Mouse (Mus musculus) heart, embryonic 16.5 days (tissue): ENCODE data around the gene Slc25a10. TPM values are rescaled to one million over a fixed set of nuclear protein-coding genes. Genes with fewer than 3 reads are reported as not detected.

ENCODE experiments used
- ATAC-seq: fragments of 200-750 bp; cut with Nextera tagmentation; replicated peaks from 2 replicates; pipeline ENCODE4 v1.8.0; 2017; ENCODE audit warnings: moderate number of reproducible peaks; ENCODE audit not compliant: insufficient read depth, low FRiP score; ENCODE audit errors: extremely low read depth
- H3K27ac ChIP-seq: fragments of 300-500 bp; sonication (generic); 2 replicates; pipeline ENCODE4 v1.5.1; 2014; ENCODE audit warnings: mild to moderate bottlenecking, low read length, control low read depth, moderate library complexity
- H3K27me3 ChIP-seq: fragments of 300-500 bp; sonication (generic); 2 replicates; pipeline ENCODE4 v1.6.1; 2014; ENCODE audit warnings: low read length, mixed read lengths; ENCODE audit not compliant: control insufficient read depth, insufficient read depth
- H3K36me3 ChIP-seq: fragments of 300-500 bp; sonication (generic); 2 replicates; pipeline ENCODE4 v1.6.1; 2014; ENCODE audit not compliant: control insufficient read depth, insufficient read depth
- H3K4me1 ChIP-seq: fragments of 300-500 bp; sonication (generic); 2 replicates; pipeline ENCODE4 v1.6.1; 2014; ENCODE audit warnings: low read length, mixed read lengths; ENCODE audit not compliant: control insufficient read depth, insufficient read depth
- H3K4me2 ChIP-seq: fragments of 300-500 bp; sonication (generic); 2 replicates; pipeline ENCODE4 v1.6.1; 2014; ENCODE audit warnings: low read depth, mild to moderate bottlenecking, control low read depth, low read length
- H3K4me3 ChIP-seq: fragments of 300-500 bp; sonication (generic); 2 replicates; pipeline ENCODE4 v1.5.1; 2014; ENCODE audit warnings: mild to moderate bottlenecking, control low read depth, low read length
- H3K9ac ChIP-seq: fragments of 300-500 bp; sonication (generic); 2 replicates; pipeline ENCODE4 v1.6.1; 2014; ENCODE audit warnings: low read length, control low read depth
- H3K9me3 ChIP-seq: fragments of 300-500 bp; sonication (generic); replicated peaks from 2 replicates; pipeline ENCODE4 v1.6.1; 2016; ENCODE audit warnings: low read length; ENCODE audit not compliant: control insufficient read depth
- WGBS: fragments of 180-500 bp; shearing (Covaris S2); extraction: QIAGEN DNeasy Blood & Tissue Kit; methylation state at CpG from one replicate; pipeline ENCODE4 v1.1.7; 2014; 5-methylcytosine and 5-hydroxymethylcytosine counted together
- polyA plus RNA-seq: library from polyadenylated mRNA; unstranded; fragments of >200 nt; fragmentation: Nextera tagmentation; extraction: Ambion mirVana; gene quantifications from 2 replicates; pipeline ENCODE4 v1.2.1, GENCODE M21; 2015

Slc25a10 gene
- polyA plus RNA-seq, 1 experiment from 2014 or later = 39.6 TPM

DNA sequence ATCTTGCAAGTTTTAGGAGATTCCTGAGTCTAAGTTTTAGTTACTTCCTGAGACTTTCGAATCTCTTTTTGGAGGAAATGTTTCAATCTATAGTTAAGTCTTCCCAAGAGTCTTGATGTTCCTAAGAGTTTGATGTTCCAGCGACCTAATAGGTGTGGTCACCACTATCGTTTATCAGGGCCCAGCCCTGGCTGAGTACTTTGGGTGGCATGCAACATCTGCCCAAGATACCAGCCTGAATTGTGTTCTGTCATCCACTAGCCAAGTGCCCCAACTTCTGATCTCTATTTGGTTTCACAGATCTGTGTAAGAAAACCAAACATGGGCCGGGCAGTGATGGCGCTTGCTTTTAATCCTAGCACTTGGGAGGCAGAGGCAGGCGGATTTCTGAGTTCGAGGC lies 36.2 kb upstream of the Slc25a10 start:
- H3K36me3 ChIP-seq = peaks cover 2% of the 10 kb centered on the region; the same call in 1 of the 2 replicates
- H3K4me2 ChIP-seq = no peak overlapping the region
- H3K27me3 ChIP-seq = no peaks in the 10 kb centered on the region
- H3K9ac ChIP-seq = no peak overlapping the region
- no peak overlapping the region for H3K27ac ChIP-seq
- H3K4me3 ChIP-seq = no peak overlapping the region
- no peaks in the 10 kb centered on the region for H3K9me3 ChIP-seq
- H3K4me1 ChIP-seq = peaks cover 12% of the 10 kb centered on the region
- WGBS = 92% methylated on average over 7 of the region's 7 CpGs
- no peak for ATAC-seq

DNA sequence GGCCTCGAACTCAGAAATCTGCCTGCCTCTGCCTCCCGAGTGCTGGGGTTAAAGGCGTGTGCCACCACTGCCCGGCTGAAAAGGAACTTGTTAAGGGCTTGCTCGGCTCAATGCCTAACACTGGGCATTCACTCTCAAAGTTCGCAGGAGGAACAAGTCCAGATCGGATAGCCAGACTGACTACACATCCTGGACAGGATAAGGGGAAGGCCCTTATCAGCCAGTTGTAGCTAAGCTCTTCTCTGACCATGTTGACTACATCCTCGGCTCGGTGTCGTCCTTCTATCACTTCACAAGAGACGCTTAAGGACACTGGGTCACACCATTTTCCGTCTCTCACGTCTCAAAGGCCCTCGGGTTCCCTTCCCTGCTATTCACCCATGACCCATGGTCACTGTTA lies 34.3 kb upstream of the Slc25a10 start:
- Histone ChIP-seq H3K36me3 (peaks cover 15% of the 10 kb centered on the region), H3K4me1 (peaks cover 12% of the 10 kb centered on the region), H3K9me3 (no peaks in the 10 kb centered on the region), H3K9ac (peak overlapping the region; percentile 99), H3K27me3 (no peaks in the 10 kb centered on the region), H3K27ac (peak overlapping the region; percentile 96), H3K4me2 (peak overlapping the region; percentile 97), H3K4me3 (peak overlapping the region; percentile 95)
- WGBS = 16% methylated on average over 14 of the region's 14 CpGs
- ATAC-seq = peak; percentile 5; the same call in 1 of the 2 replicates

DNA sequence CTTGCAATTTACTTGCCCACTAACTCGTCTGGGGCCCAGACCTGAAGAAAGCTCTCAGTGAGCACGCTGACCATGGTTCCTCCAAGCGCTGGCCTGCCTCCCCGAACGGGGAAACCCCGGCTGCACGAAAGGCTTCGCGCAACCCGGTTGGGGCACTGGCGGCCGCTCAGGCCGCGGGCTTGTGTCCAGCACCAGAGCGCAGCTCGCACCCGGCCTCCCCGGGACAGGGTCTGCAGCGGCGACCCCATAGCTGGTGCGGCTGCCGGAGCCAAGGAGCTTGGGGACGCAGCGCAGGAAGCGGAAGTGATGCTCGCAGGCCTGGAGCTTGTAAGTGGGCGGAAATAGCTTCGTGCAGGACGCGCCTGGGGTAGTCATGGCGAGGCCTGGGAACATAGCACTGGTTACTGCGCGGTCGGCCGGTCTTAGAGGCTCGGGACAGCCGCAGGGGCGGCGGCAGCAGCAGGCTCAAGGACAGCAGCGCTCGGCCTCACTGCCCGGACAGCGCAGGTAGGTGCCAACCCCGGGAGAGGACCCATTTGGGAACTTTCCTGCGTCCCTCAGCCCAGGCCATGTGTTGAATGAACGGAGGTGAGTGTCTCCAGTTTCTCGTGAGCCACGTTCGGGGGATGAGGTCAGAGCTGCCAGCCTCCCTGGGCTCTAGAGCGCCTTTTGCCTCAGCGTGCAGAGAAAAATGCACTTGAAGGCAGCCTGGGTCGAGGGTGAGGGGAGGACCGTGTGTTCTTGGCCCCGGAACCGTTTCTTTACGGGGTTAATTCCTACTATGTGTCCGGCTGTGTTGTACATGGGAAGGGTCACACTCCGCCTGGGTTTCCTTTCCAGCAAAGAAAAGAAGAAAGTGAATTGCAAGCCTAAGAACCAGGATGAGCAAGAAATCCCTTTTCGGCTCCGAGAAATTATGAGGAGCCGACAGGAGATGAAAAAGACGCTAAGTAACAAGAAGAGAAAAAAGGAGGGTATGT lies 33.6 kb upstream of the Slc25a10 start, which contains the start of the genes Oxld1 and Ccdc137:
TSS of gene Oxld1 (minus strand) at position 297 of the 980 bp plus-strand sequence.
TSS of gene Ccdc137 (plus strand) at position 344 of the 980 bp plus-strand sequence.
- Histone ChIP-seq H3K9ac (peak within 1 kb of the TSS; percentile 99), H3K27ac (peak within 1 kb of the TSS; percentile 96), H3K9me3 (no peaks in the 10 kb centered on the region), H3K27me3 (no peaks in the 10 kb centered on the region), H3K4me2 (peak within 1 kb of the TSS; percentile 97), H3K4me1 (peaks cover 12% of the 10 kb centered on the region), H3K36me3 (peaks cover 15% of the 10 kb centered on the region), H3K4me3 (peak within 1 kb of the TSS; percentile 95)
- peak; percentile 92 for ATAC-seq
- 2% methylated on average over 62 of the region's 62 CpGs for WGBS

DNA sequence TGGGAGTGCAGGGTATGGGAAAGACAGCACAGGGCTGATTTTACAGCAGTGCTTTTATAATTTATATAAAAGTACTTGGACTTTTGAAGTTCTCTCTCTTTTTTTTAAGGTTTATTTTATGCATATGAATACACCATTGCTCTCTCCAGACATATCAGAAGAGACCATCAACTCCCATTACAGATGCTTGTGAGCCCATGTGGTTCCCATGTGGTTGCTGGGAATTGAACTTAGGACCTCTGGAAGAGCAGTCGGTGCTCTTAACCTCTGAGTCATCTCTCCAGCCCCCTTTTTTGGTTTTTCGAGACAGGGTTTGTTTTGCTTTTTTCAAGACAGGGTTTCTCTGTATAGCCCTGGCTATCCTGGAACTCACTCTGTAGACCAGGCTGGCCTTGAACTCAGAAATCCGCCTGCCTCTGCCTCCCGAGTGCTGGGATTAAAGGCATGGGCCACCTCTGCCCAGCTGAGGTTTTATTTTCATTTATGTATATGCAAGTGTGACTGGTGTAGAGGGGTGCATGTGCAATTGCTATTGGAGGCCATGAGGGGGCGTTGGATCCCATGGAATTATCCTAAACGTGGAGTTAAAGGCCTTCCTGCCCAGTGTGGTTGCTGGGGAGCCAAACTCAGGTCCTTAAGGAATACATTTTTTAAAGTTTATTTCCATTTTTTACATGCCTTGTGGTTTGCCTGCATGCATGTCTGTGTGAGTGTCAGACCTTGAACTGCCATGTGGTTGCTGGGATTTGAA lies 32.6 kb upstream of the Slc25a10 start:
- Histone ChIP-seq H3K27me3 (no peaks in the 10 kb centered on the region), H3K9ac (peak overlapping the region; percentile 99), H3K27ac (no peak overlapping the region; the same call in 1 of the 2 replicates), H3K4me1 (peaks cover 12% of the 10 kb centered on the region), H3K4me2 (peak overlapping the region; percentile 97), H3K36me3 (peaks cover 15% of the 10 kb centered on the region), H3K4me3 (peak overlapping the region; percentile 95), H3K9me3 (no peaks in the 10 kb centered on the region)
- WGBS = 68% methylated on average over 6 of the region's 6 CpGs
- ATAC-seq = no peak

DNA sequence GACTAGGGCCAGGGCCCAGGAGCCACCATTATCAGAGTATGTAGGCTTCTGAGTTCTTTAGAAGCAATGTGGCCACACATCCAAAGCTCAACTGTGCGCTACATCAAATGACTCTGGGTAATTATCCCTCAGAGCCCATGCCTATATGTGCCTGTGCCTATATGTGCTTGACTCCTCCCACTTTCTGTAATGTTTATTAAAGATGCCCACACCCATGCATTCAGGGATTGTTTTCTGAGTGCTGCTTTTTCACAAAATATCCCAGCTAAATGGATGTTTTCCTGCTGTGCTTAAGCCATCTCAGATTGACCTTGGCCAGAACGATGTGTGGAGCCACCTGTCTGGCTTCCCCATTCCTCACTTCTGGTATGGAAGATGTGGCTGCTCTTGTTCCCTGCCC lies 28.1 kb upstream of the Slc25a10 start:
- Histone ChIP-seq H3K27me3 (no peaks in the 10 kb centered on the region), H3K4me1 (peaks cover 24% of the 10 kb centered on the region), H3K9me3 (no peaks in the 10 kb centered on the region), H3K27ac (no peak overlapping the region), H3K36me3 (peaks cover 18% of the 10 kb centered on the region), H3K4me2 (no peak overlapping the region), H3K4me3 (no peak overlapping the region), H3K9ac (no peak overlapping the region)
- ATAC-seq = no peak
- 87% methylated on average over 2 of the region's 2 CpGs for WGBS

DNA sequence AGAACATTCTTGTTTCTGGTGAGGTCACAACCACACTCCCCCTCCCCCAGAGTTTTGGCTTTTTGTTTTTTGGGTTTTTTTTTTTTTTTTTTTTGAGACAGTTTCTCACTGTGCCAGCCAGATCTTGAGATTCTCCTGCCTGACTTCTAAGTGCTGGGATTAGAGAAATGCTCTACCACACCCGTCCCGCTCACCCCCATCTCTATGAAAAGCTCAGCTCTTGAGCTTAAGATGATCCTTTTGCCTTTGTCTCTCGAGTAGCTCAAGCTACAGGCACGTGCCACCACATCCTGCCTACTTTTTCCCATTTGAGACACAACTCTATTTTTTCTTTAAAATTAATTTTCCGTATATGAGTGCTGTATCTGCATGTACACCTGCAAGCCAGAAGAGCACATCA lies 27.3 kb upstream of the Slc25a10 start:
- ATAC-seq = no peak
- Histone ChIP-seq H3K27ac (no peak overlapping the region), H3K4me1 (peaks cover 20% of the 10 kb centered on the region), H3K9ac (no peak overlapping the region), H3K4me3 (no peak overlapping the region), H3K4me2 (no peak overlapping the region), H3K36me3 (peaks cover 18% of the 10 kb centered on the region), H3K27me3 (no peaks in the 10 kb centered on the region), H3K9me3 (no peaks in the 10 kb centered on the region)
- 85% methylated on average over 5 of the region's 5 CpGs for WGBS

DNA sequence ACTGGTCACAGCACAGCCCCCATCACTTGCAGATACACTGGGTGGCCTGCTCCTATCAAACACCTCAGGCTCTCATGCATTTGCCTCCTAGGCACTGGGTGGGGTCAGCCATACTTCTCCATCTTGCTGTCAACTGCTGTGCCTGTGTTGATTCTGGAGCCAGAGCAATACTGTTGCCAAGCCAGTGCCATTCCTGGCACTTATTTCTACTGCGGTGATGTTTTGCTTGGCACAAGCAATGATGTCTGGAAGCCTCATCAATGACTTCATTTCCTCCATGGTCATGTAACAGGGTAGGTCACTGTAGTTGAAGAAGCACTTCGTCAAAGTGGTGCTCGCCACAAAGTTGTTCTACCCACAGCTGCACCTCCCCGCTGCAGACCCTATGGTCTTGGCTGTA lies 26.1 kb upstream of the Slc25a10 start:
- Histone ChIP-seq H3K27ac (no peak overlapping the region), H3K36me3 (peaks cover 19% of the 10 kb centered on the region)

DNA sequence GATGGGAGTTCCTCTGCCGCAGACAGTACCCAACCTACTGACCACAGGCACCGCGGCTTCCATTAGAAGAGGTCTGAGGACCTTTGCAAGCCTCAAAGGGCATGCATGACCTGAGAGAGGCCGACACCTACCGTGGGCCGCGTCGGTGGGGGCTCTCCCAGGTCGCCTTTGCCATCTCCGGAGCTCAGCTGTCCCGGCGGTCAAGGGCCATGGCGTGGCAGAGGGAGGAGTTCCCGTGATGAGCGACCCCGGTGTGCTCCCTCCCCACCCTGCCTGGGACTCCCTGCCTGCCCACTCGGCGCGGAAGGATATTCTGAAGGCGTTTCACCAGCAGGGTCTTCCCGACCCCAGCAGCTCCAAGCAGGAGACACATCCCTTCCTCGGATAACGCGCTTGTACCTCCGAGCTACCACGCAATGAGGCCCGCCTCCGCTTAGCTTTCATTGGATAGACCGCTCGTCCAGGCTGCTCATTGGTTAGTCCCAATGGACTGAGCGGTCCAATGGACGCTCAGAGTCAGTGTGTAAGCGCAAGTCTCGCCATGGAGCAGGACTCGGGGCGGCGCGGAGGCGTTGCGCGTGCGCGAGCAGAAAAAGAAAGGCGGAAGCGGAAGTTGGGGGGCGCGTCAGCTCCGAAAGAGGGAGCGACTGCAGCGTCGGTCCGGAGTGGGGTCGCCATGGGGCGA lies 24.4 kb upstream of the Slc25a10 start, which contains the start of gene Arl16:
TSS of gene Arl16 (minus strand) at position 557 of the 685 bp plus-strand sequence.
- peaks cover 18% of the 10 kb centered on the region for H3K36me3 ChIP-seq
- no peaks in the 10 kb centered on the region for H3K9me3 ChIP-seq
- peak within 1 kb of the TSS; percentile 95 for H3K4me2 ChIP-seq
- H3K4me3 ChIP-seq = peak within 1 kb of the TSS; percentile 93
- peak within 1 kb of the TSS; percentile 88 for H3K9ac ChIP-seq
- H3K27ac ChIP-seq = peak within 1 kb of the TSS; percentile 56
- H3K27me3 ChIP-seq = no peaks in the 10 kb centered on the region
- peak; percentile 100 for ATAC-seq
- peaks cover 20% of the 10 kb centered on the region for H3K4me1 ChIP-seq
- under 1% methylated on average over 51 of the region's 54 CpGs for WGBS

More for the DNA sequence above, 26.1 kb upstream of the Slc25a10 start:
- 71% methylated on average over 4 of the region's 4 CpGs for WGBS
- Histone ChIP-seq H3K4me2 (no peak overlapping the region), H3K27me3 (no peaks in the 10 kb centered on the region), H3K4me3 (no peak overlapping the region), H3K9me3 (no peaks in the 10 kb centered on the region), H3K9ac (no peak overlapping the region), H3K4me1 (peaks cover 20% of the 10 kb centered on the region)
- ATAC-seq = no peak
